Mouse (Mus musculus) B cell, adult 62 days (primary cell): ENCODE data around the gene Ncapd2. TPM values are rescaled to one million over a fixed set of nuclear protein-coding genes. Genes with fewer than 3 reads are reported as not detected.

ENCODE experiments used
- total RNA-seq: library from RNA; stranded (reverse); gene quantifications from 4 replicates; pipeline ENCODE4 v1.2.4, GENCODE M21; 2023

The Ncapd2 gene
- total RNA-seq = 38.6 to 46.4 TPM (median 44.2 TPM) in 4 replicates

DNA sequence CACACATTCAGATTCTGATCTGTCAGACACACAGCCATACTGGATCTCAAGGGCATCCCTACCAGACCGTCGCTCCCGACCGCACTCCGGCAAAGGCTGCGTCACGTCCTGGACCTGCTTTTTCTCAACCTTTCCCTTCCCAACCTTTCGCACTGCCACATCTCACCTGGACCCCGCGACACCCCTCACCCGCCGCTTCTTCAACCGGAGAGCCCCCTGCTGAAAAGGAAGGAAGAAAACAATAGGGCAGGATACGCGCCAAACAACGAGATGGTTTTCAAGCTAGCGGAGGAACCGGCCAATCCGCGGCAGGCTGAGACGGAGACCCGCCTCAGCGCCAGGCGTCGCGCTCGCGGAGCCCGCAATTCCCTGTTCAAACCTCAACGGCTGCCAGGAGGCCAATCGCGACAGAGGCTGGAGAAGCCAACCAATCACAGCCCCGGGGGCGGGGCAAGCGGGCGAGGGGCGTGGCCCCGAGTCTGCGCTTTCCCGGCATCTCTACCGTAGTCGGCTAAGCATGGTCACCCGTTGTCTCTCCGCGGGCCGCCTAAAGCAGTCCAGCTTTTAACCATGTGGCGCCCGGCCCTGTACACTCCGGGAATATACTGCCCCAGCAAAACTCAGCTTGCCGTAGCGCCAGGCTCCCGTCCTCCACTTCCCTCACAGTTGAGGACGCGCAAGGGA, at the start of gene Ncapd2, which contains the start of gene Mrpl51:
TSS of gene Ncapd2 (minus strand) at position 370 of the 684 bp plus-strand sequence.
TSS of gene Mrpl51 (plus strand) at position 470 of the 684 bp plus-strand sequence.

DNA sequence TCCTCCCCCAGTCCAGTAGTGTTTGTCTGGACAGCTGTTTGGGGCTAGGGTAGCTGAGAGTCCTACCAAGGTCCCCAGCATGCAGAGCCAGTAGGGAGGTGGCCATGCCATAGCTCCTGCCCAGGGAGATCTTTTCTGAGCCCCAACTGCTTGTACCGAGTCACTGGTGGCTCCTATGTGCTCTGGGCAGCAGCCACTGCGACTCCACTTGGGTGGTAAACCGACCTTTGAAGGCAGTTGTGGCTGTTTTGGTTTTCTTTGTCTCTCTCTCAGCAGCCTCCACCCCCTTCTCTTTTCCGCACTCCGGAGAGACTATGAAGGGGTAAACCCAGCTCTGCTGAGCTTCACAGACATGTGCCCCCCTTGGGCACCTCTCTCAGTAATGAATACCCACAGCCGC, 45.3 kb upstream of the Ncapd2 start, which contains the start of gene Cd27:
TSS of gene Cd27 (minus strand) at position 229 of the 400 bp plus-strand sequence.

DNA sequence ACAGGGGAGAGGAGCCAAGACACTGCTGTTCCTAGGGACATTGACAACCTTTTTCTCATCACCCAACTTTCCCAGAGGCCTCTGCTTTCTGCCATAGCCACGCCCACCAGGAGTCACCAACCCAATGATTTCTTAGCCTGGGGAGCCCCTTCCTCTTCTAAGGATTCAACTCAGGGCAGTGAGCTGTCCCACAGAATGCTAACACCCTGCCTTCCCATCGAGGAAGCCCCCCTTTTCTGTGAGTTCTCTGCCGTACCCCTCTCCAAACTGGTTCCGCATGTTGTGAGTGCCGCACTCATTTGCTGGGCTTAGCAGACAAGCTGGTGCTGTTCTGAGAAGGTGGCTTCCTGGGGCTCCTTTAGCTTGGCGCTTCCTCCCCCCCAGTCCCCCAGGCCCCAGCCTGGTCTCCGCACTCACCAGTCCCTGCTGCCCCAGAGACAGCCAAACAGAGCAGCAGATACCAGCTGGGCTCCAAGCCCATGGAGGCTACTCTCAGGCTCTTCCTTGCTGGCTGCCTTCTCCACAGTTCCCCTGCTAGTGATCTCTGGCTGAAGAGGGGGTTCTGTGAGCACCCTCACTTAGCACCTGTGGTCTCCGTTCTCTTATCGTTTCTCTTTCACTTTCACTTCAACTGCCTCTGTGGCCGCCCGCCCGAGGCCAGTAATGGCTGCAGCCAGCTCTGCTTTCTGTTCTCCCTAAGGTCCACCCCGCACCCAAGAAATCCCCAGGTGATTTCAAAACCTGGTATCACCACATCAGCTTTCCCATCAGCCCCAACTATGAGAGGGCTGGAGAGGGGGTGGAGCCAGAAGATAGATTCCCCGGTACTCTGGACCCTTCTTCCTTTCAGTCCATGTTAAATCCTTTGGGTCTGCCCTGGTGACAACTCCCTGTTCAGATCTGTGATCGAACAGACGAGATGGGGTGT, 39.9 kb upstream of the Ncapd2 start, which contains the start of gene Tapbpl:
TSS of gene Tapbpl (minus strand) at position 744 of the 928 bp plus-strand sequence.

DNA sequence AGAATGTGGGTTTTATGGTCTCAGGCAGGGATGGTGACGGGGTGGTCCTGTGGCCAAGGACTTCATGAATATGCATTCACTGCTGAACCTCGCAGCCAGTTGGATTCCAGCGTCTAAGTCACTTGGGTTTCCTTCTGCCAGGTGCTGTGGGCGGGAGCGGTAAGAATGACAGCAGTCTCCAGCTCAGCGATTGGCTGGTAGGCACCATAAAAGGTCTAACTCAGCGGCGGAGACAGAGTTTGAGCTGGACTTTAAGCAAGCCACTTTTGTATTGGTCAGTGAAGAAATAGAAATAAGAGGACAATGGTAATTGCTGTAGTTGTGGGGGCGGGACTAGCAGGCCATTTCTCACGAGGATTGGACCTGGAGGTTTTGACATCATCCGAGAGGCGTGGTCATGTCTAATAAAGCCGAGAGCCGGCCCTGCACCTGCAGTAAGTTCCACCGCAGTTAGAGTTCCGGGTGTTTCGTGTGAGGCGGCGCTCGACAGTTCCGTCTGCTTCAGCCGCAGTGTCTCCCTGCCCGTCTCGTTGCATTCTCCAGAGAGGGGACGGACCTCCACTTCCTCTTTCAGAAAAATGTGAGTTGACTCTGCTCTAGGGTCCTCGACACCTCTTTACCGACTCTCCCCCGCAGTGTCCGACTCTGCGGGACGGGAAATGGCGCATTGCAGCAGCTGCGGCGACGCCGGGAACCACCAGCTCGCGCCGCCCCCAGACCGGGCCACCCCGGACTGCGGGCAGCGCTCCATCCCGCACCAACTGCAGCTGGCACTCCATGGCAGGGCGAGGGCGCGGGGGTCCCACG, 23.9 kb upstream of the Ncapd2 start, which contains the start of gene Vamp1:
TSS of gene Vamp1 (plus strand) at position 404 of the 807 bp plus-strand sequence.

DNA sequence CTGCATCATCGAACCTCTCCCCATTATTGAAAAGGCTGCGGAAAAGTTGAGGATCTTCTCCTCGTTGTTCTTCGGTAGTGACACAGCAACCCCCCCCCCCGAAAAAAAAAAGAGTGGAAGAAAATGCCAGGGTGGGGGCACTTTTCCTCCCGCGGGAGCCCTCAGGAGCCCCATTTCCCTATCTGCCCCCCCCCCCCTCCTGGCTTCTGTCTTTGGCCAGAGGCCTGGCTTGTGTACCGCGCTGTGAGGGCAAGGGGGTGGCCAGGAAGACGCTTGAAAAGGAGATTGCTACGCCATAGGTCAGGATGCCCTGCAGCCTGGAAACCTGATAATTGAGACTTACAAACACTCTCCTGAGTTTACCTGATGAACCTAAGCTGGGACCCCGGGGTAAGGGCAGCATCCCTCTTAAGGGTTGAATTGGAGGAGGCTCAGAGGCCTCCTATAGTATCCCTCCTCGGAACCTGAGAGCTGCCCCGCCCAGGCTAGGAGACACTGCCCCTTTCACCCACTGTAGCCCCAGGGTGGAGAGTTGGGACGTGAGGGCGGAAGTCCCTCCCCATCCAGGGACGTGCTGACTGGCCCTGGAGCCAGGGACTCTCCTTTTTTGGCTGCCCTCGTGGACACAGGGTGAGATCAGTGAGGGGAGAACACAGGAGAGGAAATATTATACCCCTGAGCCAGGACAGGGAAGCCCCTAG, 25.3 kb downstream of the Ncapd2 start, which contains the start of gene Gapdh:
TSS of gene Gapdh (minus strand) at position 417 of the 701 bp plus-strand sequence.

DNA sequence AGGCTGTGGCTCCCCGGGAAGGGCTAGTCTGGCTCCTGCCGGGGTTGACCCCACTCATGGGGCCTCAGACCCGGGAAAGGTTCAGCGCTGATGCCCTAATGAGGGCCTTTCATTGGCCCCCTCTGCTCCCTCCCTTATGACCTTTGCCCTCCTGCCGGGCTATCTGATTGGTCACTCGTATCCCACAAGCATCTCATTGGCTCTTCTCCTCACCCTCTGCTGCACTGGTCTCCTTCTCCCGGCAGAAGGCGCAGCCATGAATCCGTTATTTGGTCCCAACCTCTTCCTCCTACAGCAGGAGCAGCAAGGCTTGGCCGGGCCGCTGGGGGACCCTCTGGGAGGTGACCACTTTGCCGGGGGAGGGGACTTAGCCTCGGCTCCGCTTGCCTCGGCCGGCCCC, 46.5 kb downstream of the Ncapd2 start, which contains the start of gene Iffo1:
TSS of gene Iffo1 (plus strand) at position 241 of the 400 bp plus-strand sequence.

DNA sequence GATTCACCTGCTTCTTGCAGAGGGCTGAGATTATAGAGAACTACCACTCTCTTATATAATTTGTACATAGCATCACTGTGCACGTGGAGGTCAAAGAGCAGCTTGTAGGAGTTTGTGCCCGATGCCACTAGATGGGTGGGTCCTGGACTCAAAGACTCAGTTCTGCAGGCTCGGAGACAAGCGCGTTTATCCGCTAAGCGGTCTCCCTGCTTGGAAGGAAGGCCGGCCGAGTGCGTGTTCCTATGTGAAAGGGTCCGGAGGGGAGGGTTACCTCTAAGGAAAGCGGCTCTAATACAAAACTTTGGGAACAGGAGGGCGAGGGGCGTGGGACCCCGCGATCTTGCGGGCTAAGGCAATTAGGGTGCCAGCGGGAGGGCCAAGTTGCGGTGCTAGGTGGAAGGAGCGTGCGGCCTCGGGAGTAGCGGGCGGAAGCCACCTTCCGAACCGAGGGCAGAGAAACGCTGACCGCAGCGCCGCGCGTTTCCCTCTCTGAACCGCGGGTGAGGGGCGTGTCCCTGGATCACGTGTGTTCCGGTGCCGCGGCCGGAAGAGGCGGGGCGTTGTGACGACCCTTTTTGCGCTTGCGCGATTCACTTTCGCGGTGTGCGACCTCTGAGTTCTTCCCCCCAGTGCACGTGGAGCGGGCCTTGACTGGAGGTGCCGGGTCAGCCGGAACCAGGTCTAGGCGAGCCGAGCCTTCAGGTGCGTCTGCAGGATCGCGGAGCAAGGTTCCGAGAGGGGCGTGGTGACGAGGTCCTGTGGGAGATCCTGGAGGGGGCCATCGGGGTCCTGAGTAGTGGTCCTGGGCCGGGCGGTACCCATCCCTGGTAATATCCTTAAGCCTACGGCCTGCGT, 60.0 kb downstream of the Ncapd2 start, which contains the start of gene Nop2:
TSS of gene Nop2 (plus strand) at position 608 of the 855 bp plus-strand sequence.

Other genes starting within 250 kb of the Ncapd2 start
- gene Cops7a, start 226.2 kb downstream of the Ncapd2 start, total RNA-seq = 42.7 to 58.0 TPM (median 49.0 TPM) in 4 replicates
- gene Pianp, start 195.0 kb downstream of the Ncapd2 start, total RNA-seq = 1.0 to 4.5 TPM in 2 of 4 replicates, not detected in the others
- 94.5 to 101 TPM (median 96.3 TPM) in 4 replicates for gene Zfp384, start 182.6 kb downstream of the Ncapd2 start, total RNA-seq
- gene Ing4, start 151.9 kb downstream of the Ncapd2 start, total RNA-seq = 77.2 to 90.6 TPM (median 81.6 TPM) in 4 replicates
- gene Acrbp, start 142.0 kb downstream of the Ncapd2 start, total RNA-seq = 11.0 to 13.7 TPM (median 11.4 TPM) in 4 replicates
- gene Lpar5, start 123.8 kb downstream of the Ncapd2 start, total RNA-seq = 13.3 to 16.6 TPM (median 16.0 TPM) in 4 replicates
- gene Chd4, start 95.7 kb downstream of the Ncapd2 start, total RNA-seq = 351 to 392 TPM (median 375 TPM) in 4 replicates
- 34.6 to 42.1 TPM (median 38.3 TPM) in 4 replicates for gene Nop2, start 59.8 kb downstream of the Ncapd2 start, total RNA-seq
- 42.9 to 47.2 TPM (median 44.7 TPM) in 4 replicates for gene Iffo1, start 46.5 kb downstream of the Ncapd2 start, total RNA-seq
- gene Gapdh, start 25.2 kb downstream of the Ncapd2 start, total RNA-seq = 392 to 444 TPM (median 437 TPM) in 4 replicates
- 31.0 to 37.3 TPM (median 34.3 TPM) in 4 replicates for gene Mrpl51, start 100 bp upstream of the Ncapd2 start, total RNA-seq
- 52.5 to 69.2 TPM (median 57.3 TPM) in 4 replicates for gene Vamp1, start 23.9 kb upstream of the Ncapd2 start, total RNA-seq
- 24.7 to 26.0 TPM (median 25.6 TPM) in 4 replicates for gene Tapbpl, start 40.2 kb upstream of the Ncapd2 start, total RNA-seq
- gene Cd27, start 45.3 kb upstream of the Ncapd2 start, total RNA-seq = 0.63 to 3.4 TPM (median 2.1 TPM) in 4 replicates
- not detected in 4 replicates for gene Tuba3a, start 94.3 kb upstream of the Ncapd2 start, total RNA-seq
- gene Ltbr, start 122.2 kb upstream of the Ncapd2 start, total RNA-seq = 0.54 to 1.5 TPM (median 1.0 TPM) in 3 of 4 replicates, not detected in the other
- gene Scnn1a, start 129.0 kb upstream of the Ncapd2 start, total RNA-seq = not detected in 4 replicates
- gene Tnfrsf1a, start 157.7 kb upstream of the Ncapd2 start, total RNA-seq = 1.1 to 2.5 TPM (median 1.4 TPM) in 4 replicates
- not detected in 4 replicates for gene Plekhg6, start 189.1 kb upstream of the Ncapd2 start, total RNA-seq